Comparison of ENCODE assay signal across 31 mouse cellular contexts in genomic region chr8:4353741-4354140, GRCm38 (mm10).
"Had no signal": no experiment of that assay in that cellular context is flagged by ENCODE, and none has a peak within 500 bp of the region (broad histone marks: within the 10 kb centered on the region; RNA-seq: fewer than 3 reads in every experiment).

No protein-coding gene starts in this region.

- H3K9ac ChIP-seq: limb, embryonic 12.5 days; limb, embryonic 13.5 days; limb, embryonic 15.5 days; liver, embryonic 12.5 days; liver, embryonic 13.5 days; liver, embryonic 14.5 days; liver, embryonic 15.5 days; liver, postnatal 0 days; lung, embryonic 14.5 days; lung, embryonic 15.5 days; midbrain, embryonic 12.5 days; midbrain, embryonic 13.5 days; midbrain, embryonic 15.5 days had no signal

- DNase-seq: left cerebral cortex, postnatal 4 days; liver; liver, embryonic 13.5 days; liver, postnatal 0 days; lung, adult 18-20 months; lung, adult 2 months; lung, embryonic 14.5 days; lung, postnatal 10 days; lung, postnatal 14 days; lung, postnatal 36 days; lung, postnatal 4 days; midbrain, embryonic 14.5 days had no signal

- H3K27me3 ChIP-seq: limb, embryonic 12.5 days; limb, embryonic 13.5 days; limb, embryonic 15.5 days; liver, embryonic 12.5 days; liver, embryonic 13.5 days; liver, embryonic 15.5 days; lung, embryonic 15.5 days; midbrain, embryonic 12.5 days; midbrain, embryonic 13.5 days; midbrain, embryonic 15.5 days had no signal

- H3K9me3 ChIP-seq: limb, embryonic 10.5 days; limb, embryonic 12.5 days; limb, embryonic 13.5 days; limb, embryonic 15.5 days; liver, embryonic 12.5 days; liver, embryonic 13.5 days; liver, embryonic 15.5 days; lung, embryonic 15.5 days; midbrain, embryonic 10.5 days; midbrain, embryonic 12.5 days; midbrain, embryonic 13.5 days; midbrain, embryonic 15.5 days had no signal

- H3K4me2 ChIP-seq: limb, embryonic 12.5 days; limb, embryonic 13.5 days; limb, embryonic 15.5 days; liver, embryonic 11.5 days; liver, embryonic 12.5 days; liver, embryonic 13.5 days; liver, embryonic 15.5 days; lung, embryonic 14.5 days; lung, embryonic 15.5 days; midbrain, embryonic 11.5 days; midbrain, embryonic 12.5 days; midbrain, embryonic 13.5 days; midbrain, embryonic 15.5 days had no signal

- H3K36me3 ChIP-seq: limb, embryonic 10.5 days; limb, embryonic 12.5 days; limb, embryonic 13.5 days; limb, embryonic 15.5 days; liver, embryonic 12.5 days; liver, embryonic 13.5 days; liver, embryonic 15.5 days; lung, embryonic 15.5 days; midbrain, embryonic 10.5 days; midbrain, embryonic 12.5 days; midbrain, embryonic 13.5 days; midbrain, embryonic 15.5 days had no signal

- ATAC-seq: liver, embryonic 12.5 days; liver, postnatal 0 days; lung, postnatal 0 days; midbrain, embryonic 13.5 days; midbrain, embryonic 15.5 days; midbrain, embryonic 16.5 days had no signal

- H3K4me1 ChIP-seq: limb, embryonic 10.5 days; limb, embryonic 12.5 days; limb, embryonic 13.5 days; limb, embryonic 15.5 days; liver, embryonic 12.5 days; liver, embryonic 13.5 days; liver, embryonic 15.5 days; lung, embryonic 15.5 days; midbrain, embryonic 10.5 days; midbrain, embryonic 12.5 days; midbrain, embryonic 13.5 days; midbrain, embryonic 15.5 days had no signal

- H3K4me3 ChIP-seq: limb, embryonic 10.5 days; limb, embryonic 12.5 days; limb, embryonic 13.5 days; limb, embryonic 15.5 days; liver, embryonic 12.5 days; liver, embryonic 13.5 days; liver, embryonic 15.5 days; lung, embryonic 15.5 days; megakaryocyte, embryonic 14.5 days; midbrain, embryonic 10.5 days; midbrain, embryonic 12.5 days; midbrain, embryonic 13.5 days; midbrain, embryonic 15.5 days; myocyte had no signal

- H3K27ac ChIP-seq: limb, embryonic 10.5 days; limb, embryonic 12.5 days; limb, embryonic 13.5 days; limb, embryonic 15.5 days; liver, embryonic 12.5 days; liver, embryonic 13.5 days; liver, embryonic 14.5 days; liver, embryonic 15.5 days; lung, embryonic 15.5 days; macrophage; midbrain, embryonic 10.5 days; midbrain, embryonic 12.5 days; midbrain, embryonic 13.5 days; midbrain, embryonic 15.5 days had no signal
